Mouse (Mus musculus): ENCODE measurements at regions not wholly inside any gene's neighbourhood (a gene's known extent, or its start where the extent isn't known, plus 50 kb on each side); places are given as distances from the start of the nearest gene placed in this dataset.
A peak's percentile ranks its signal among the peaks of the same experiment; 100 is the strongest.
"Not testable (repeated sequence)": the region's sequence is repeated elsewhere in the genome, so short reads cannot be mapped to it uniquely, and the experiment has no call there.

- Histone ChIP-seq H3K9me3 (ENCODE audit: control insufficient read depth, low read length) (no peaks in the 10 kb centered on the region), H3K36me3 (ENCODE audit: control insufficient read depth, insufficient read depth, low read length) (no peaks in the 10 kb centered on the region), H3K4me3 (ENCODE audit: low read depth, low read length) (no peak overlapping the region), H3K27me3 (ENCODE audit: control insufficient read depth, insufficient read depth, low read length) (no peaks in the 10 kb centered on the region), H3K9ac (ENCODE audit: low read depth, low read length) (no peak overlapping the region), H3K4me2 (replicated peaks; ENCODE audit: low read depth, low read length) (no peak overlapping the region), H3K27ac (ENCODE audit: low read depth, low read length) (no peak overlapping the region), H3K4me1 (replicated peaks; ENCODE audit: control insufficient read depth, insufficient read depth, low read length) (no peaks in the 10 kb centered on the region)
- DNase-seq (ENCODE audit: low spot score) (no peak), ATAC-seq (ENCODE audit: low FRiP score) (no peak)
- 97% methylated on average over 3 of the region's 3 CpGs for WGBS
Observed at GRCm38 (mm10) chr9:94146787-94147186, 391.1 kb downstream of the 1190002N15Rik start.

GRCm38 (mm10) chr9:94136444-94136843, 401.4 kb downstream of the 1190002N15Rik start:
- H3K27me3 ChIP-seq (ENCODE audit: control insufficient read depth, insufficient read depth, low read length) = no peaks in the 10 kb centered on the region
- H3K9ac ChIP-seq (ENCODE audit: low read depth, low read length) = no peak overlapping the region
- 75% methylated on average over 1 of the region's 1 CpGs for WGBS
- DNase-seq (ENCODE audit: low spot score) (no peak), ATAC-seq (ENCODE audit: low FRiP score) (no peak)
- no peaks in the 10 kb centered on the region for H3K4me1 ChIP-seq (replicated peaks; ENCODE audit: control insufficient read depth, insufficient read depth, low read length)
- H3K4me3 ChIP-seq (ENCODE audit: low read depth, low read length) = no peak overlapping the region
- no peak overlapping the region for H3K4me2 ChIP-seq (replicated peaks; ENCODE audit: low read depth, low read length)
- no peaks in the 10 kb centered on the region for H3K36me3 ChIP-seq (ENCODE audit: control insufficient read depth, insufficient read depth, low read length)
- no peaks in the 10 kb centered on the region for H3K9me3 ChIP-seq (ENCODE audit: control insufficient read depth, low read length)
- no peak overlapping the region for H3K27ac ChIP-seq (ENCODE audit: low read depth, low read length)

- DNase-seq (ENCODE audit: low spot score) = no peak
- no peaks in the 10 kb centered on the region for H3K36me3 ChIP-seq (ENCODE audit: control insufficient read depth, insufficient read depth, low read length)
Observed at GRCm38 (mm10) chr9:94133682-94134081, 404.2 kb downstream of the 1190002N15Rik start.

GRCm38 (mm10) chr9:94131367-94131766, 406.5 kb downstream of the 1190002N15Rik start:
- no peak for ATAC-seq (ENCODE audit: low FRiP score)
- Histone ChIP-seq H3K4me3 (ENCODE audit: low read depth, low read length) (no peak overlapping the region), H3K27ac (ENCODE audit: low read depth, low read length) (no peak overlapping the region), H3K27me3 (ENCODE audit: control insufficient read depth, insufficient read depth, low read length) (no peaks in the 10 kb centered on the region), H3K4me1 (replicated peaks; ENCODE audit: control insufficient read depth, insufficient read depth, low read length) (no peaks in the 10 kb centered on the region), H3K4me2 (replicated peaks; ENCODE audit: low read depth, low read length) (no peak overlapping the region), H3K9me3 (ENCODE audit: control insufficient read depth, low read length) (no peaks in the 10 kb centered on the region), H3K9ac (ENCODE audit: low read depth, low read length) (no peak overlapping the region), H3K36me3 (ENCODE audit: control insufficient read depth, insufficient read depth, low read length) (no peaks in the 10 kb centered on the region)
- WGBS = 72% methylated on average over 1 of the region's 1 CpGs
- no peak for DNase-seq (ENCODE audit: low spot score)

More at GRCm38 (mm10) chr9:94133682-94134081, 404.2 kb downstream of the 1190002N15Rik start:
- no peak overlapping the region for H3K4me3 ChIP-seq (ENCODE audit: low read depth, low read length)
- no peak for ATAC-seq (ENCODE audit: low FRiP score)
- no peak overlapping the region for H3K27ac ChIP-seq (ENCODE audit: low read depth, low read length)
- H3K9ac ChIP-seq (ENCODE audit: low read depth, low read length) = no peak overlapping the region
- H3K4me1 ChIP-seq (replicated peaks; ENCODE audit: control insufficient read depth, insufficient read depth, low read length) = no peaks in the 10 kb centered on the region
- H3K27me3 ChIP-seq (ENCODE audit: control insufficient read depth, insufficient read depth, low read length) = no peaks in the 10 kb centered on the region
- no peak overlapping the region for H3K4me2 ChIP-seq (replicated peaks; ENCODE audit: low read depth, low read length)
- H3K9me3 ChIP-seq (ENCODE audit: control insufficient read depth, low read length) = no peaks in the 10 kb centered on the region
- WGBS = 87% methylated on average over 2 of the region's 2 CpGs

GRCm38 (mm10) chr9:94116961-94117360, 420.9 kb downstream of the 1190002N15Rik start:
- H3K27me3 ChIP-seq (ENCODE audit: control insufficient read depth, insufficient read depth, low read length) = no peaks in the 10 kb centered on the region
- no peaks in the 10 kb centered on the region for H3K4me1 ChIP-seq (replicated peaks; ENCODE audit: control insufficient read depth, insufficient read depth, low read length)
- H3K9ac ChIP-seq (ENCODE audit: low read depth, low read length) = no peak overlapping the region
- H3K4me2 ChIP-seq (replicated peaks; ENCODE audit: low read depth, low read length) = no peak overlapping the region
- H3K36me3 ChIP-seq (ENCODE audit: control insufficient read depth, insufficient read depth, low read length) = no peaks in the 10 kb centered on the region
- H3K9me3 ChIP-seq (ENCODE audit: control insufficient read depth, low read length) = no peaks in the 10 kb centered on the region
- 89% methylated on average over 5 of the region's 5 CpGs for WGBS
- H3K27ac ChIP-seq (ENCODE audit: low read depth, low read length) = no peak overlapping the region
- DNase-seq (ENCODE audit: low spot score) (no peak), ATAC-seq (ENCODE audit: low FRiP score) (no peak)
- no peak overlapping the region for H3K4me3 ChIP-seq (ENCODE audit: low read depth, low read length)

- H3K27me3 ChIP-seq (ENCODE audit: control insufficient read depth, insufficient read depth, low read length); H3K9me3 ChIP-seq (ENCODE audit: control insufficient read depth, low read length); H3K9ac ChIP-seq (ENCODE audit: low read depth, low read length); H3K4me1 ChIP-seq (replicated peaks; ENCODE audit: control insufficient read depth, insufficient read depth, low read length); H3K36me3 ChIP-seq (ENCODE audit: control insufficient read depth, insufficient read depth, low read length); DNase-seq (ENCODE audit: low spot score); H3K4me3 ChIP-seq (ENCODE audit: low read depth, low read length); H3K27ac ChIP-seq (ENCODE audit: low read depth, low read length); ATAC-seq (ENCODE audit: low FRiP score); H3K4me2 ChIP-seq (replicated peaks; ENCODE audit: low read depth, low read length): not testable (repeated sequence)
- 57% methylated on average over 1 of the region's 1 CpGs for WGBS
Observed at GRCm38 (mm10) chr9:94107701-94108100, 430.2 kb downstream of the 1190002N15Rik start.

GRCm38 (mm10) chr9:94104669-94105068, 433.2 kb downstream of the 1190002N15Rik start:
- DNase-seq (ENCODE audit: low spot score) = no peak
- no peaks in the 10 kb centered on the region for H3K4me1 ChIP-seq (replicated peaks; ENCODE audit: control insufficient read depth, insufficient read depth, low read length)
- 85% methylated on average over 4 of the region's 4 CpGs for WGBS
- no peak overlapping the region for H3K4me3 ChIP-seq (ENCODE audit: low read depth, low read length)
- no peaks in the 10 kb centered on the region for H3K27me3 ChIP-seq (ENCODE audit: control insufficient read depth, insufficient read depth, low read length)
- H3K9me3 ChIP-seq (ENCODE audit: control insufficient read depth, low read length) = no peaks in the 10 kb centered on the region
- no peaks in the 10 kb centered on the region for H3K36me3 ChIP-seq (ENCODE audit: control insufficient read depth, insufficient read depth, low read length)
- no peak overlapping the region for H3K4me2 ChIP-seq (replicated peaks; ENCODE audit: low read depth, low read length)
- no peak overlapping the region for H3K9ac ChIP-seq (ENCODE audit: low read depth, low read length)
- H3K27ac ChIP-seq (ENCODE audit: low read depth, low read length) = no peak overlapping the region
- ATAC-seq (ENCODE audit: low FRiP score) = no peak

GRCm38 (mm10) chr9:94101958-94102357, 435.9 kb downstream of the 1190002N15Rik start:
- 68% methylated on average over 3 of the region's 3 CpGs for WGBS
- ATAC-seq (ENCODE audit: low FRiP score) = no peak
- H3K4me2 ChIP-seq (replicated peaks; ENCODE audit: low read depth, low read length) = no peak overlapping the region
- H3K9ac ChIP-seq (ENCODE audit: low read depth, low read length) = no peak overlapping the region
- no peak overlapping the region for H3K4me3 ChIP-seq (ENCODE audit: low read depth, low read length)
- no peak overlapping the region for H3K27ac ChIP-seq (ENCODE audit: low read depth, low read length)
- no peaks in the 10 kb centered on the region for H3K4me1 ChIP-seq (replicated peaks; ENCODE audit: control insufficient read depth, insufficient read depth, low read length)
- H3K27me3 ChIP-seq (ENCODE audit: control insufficient read depth, insufficient read depth, low read length) = no peaks in the 10 kb centered on the region
- no peaks in the 10 kb centered on the region for H3K9me3 ChIP-seq (ENCODE audit: control insufficient read depth, low read length)
- no peaks in the 10 kb centered on the region for H3K36me3 ChIP-seq (ENCODE audit: control insufficient read depth, insufficient read depth, low read length)
- DNase-seq (ENCODE audit: low spot score) = no peak

- DNase-seq (ENCODE audit: low spot score) = peak; percentile 6
- Histone ChIP-seq H3K4me1 (replicated peaks; ENCODE audit: control insufficient read depth, insufficient read depth, low read length) (no peaks in the 10 kb centered on the region), H3K36me3 (ENCODE audit: control insufficient read depth, insufficient read depth, low read length) (no peaks in the 10 kb centered on the region), H3K4me3 (ENCODE audit: low read depth, low read length) (no peak overlapping the region), H3K9me3 (ENCODE audit: control insufficient read depth, low read length) (no peaks in the 10 kb centered on the region), H3K4me2 (replicated peaks; ENCODE audit: low read depth, low read length) (no peak overlapping the region), H3K9ac (ENCODE audit: low read depth, low read length) (no peak overlapping the region), H3K27me3 (ENCODE audit: control insufficient read depth, insufficient read depth, low read length) (no peaks in the 10 kb centered on the region), H3K27ac (ENCODE audit: low read depth, low read length) (no peak overlapping the region)
- WGBS = 37% methylated on average over 2 of the region's 2 CpGs
- no peak for ATAC-seq (ENCODE audit: low FRiP score)
Observed at GRCm38 (mm10) chr9:94094800-94095199, 443.1 kb downstream of the 1190002N15Rik start.
